Mouse (Mus musculus) layer of hippocampus, postnatal 36 days (tissue): ENCODE results near the gene R3hdm1. TPM values are rescaled to one million over a fixed set of nuclear protein-coding genes. Genes with fewer than 3 reads are reported as not detected.

Source experiments
- microRNA-seq, 2 experiments: library from miRNA; unstranded; fragments of <30 nt; microRNA quantifications; one replicate each; pipeline ENCODE4 v1.2.0; 2021
- total RNA-seq, 2 experiments: library from RNA; stranded (reverse); gene quantifications; 2 replicates each; pipeline ENCODE4 v1.2.3; 2021

The R3hdm1 gene
- total RNA-seq, 2 experiments from 2014 or later = 242 to 274 TPM

Small RNAs within 50 kb of the gene (microRNA-seq; reads per million reads assigned to microRNA genes)
- gene Mir128-1 = 11,560 to 13,348 reads per million in 2 experiments

Other genes starting within 250 kb of the R3hdm1 start
- gene Map3k19, start 248.3 kb upstream of the R3hdm1 start, total RNA-seq = 1 to 10 TPM; 6.1 to 7.1 TPM
- 10 to 100 TPM; 68.5 to 69.1 TPM for gene Rab3gap1, start 234.5 kb upstream of the R3hdm1 start, total RNA-seq
- 1 to 10 TPM; 5.8 to 7.2 TPM for gene Zranb3, start 254 bp upstream of the R3hdm1 start, total RNA-seq
- 10 to 100 TPM; 58.6 to 66.6 TPM for gene Ubxn4, start 140.7 kb downstream of the R3hdm1 start, total RNA-seq
- 10 to 100 TPM; 58.3 to 71.0 TPM for gene Lct, start 225.0 kb downstream of the R3hdm1 start, total RNA-seq